In genomic region chr7:136219564-136220244, GRCm38 (mm10) we compare ENCODE assay signal across 15 mouse cellular contexts.
DNase-seq lines count a peak whose midpoint lies in the region; ATAC-seq lines count a peak whose summit lies in the region.
"Had no signal": no experiment of that assay in that cellular context is flagged by ENCODE, and none has a peak within 500 bp of the region (broad histone marks: within the 10 kb centered on the region; RNA-seq: fewer than 3 reads in every experiment).

No protein-coding gene starts in this region.

- no peak for DNase-seq in hindbrain, embryonic 10.5 days (ENCODE audit: low spot score)
- DNase-seq in hindbrain, embryonic 11.5 days (ENCODE audit: low spot score): no peak
- DNase-seq in embryo, embryonic 9.5 days (ENCODE audit: extremely low spot score): peak; percentile 27
- no peak for DNase-seq in hindbrain, embryonic 14.5 days (ENCODE audit: low spot score)
- no peak for DNase-seq in midbrain, embryonic 10.5 days (ENCODE audit: low spot score)
- DNase-seq in urinary bladder, postnatal 4 days (ENCODE audit: low spot score in 2 of 2): no peak
- DNase-seq in spleen, adult 18-20 months: no peak
- DNase-seq in heart, postnatal 10 days: no peak
- DNase-seq: cerebellum, postnatal 10 days; gastrocnemius, postnatal 25 days; right cerebral cortex, adult 18-20 months; thymus, postnatal 25 days had no signal

- H3K4me2 ChIP-seq in hindbrain, embryonic 11.5 days (replicated peaks; ENCODE audit: low read depth, low read length): no peak overlapping the region
- no peak overlapping the region; the same call in 1 of the 2 replicates for H3K4me2 ChIP-seq in hindbrain, embryonic 14.5 days (replicated peaks)
- H3K4me2 ChIP-seq: heart, embryonic 15.5 days had no signal

- WGBS in hindbrain, embryonic 10.5 days: 46% methylated on average over 14 of the region's 14 CpGs
- WGBS in hindbrain, embryonic 11.5 days: 43% methylated on average over 14 of the region's 14 CpGs
- WGBS in hindbrain, embryonic 14.5 days: 39% methylated on average over 14 of the region's 14 CpGs
- 45% methylated on average over 14 of the region's 14 CpGs for whole genome bisulfite sequencing in midbrain, embryonic 10.5 days

- peaks cover 21% of the 10 kb centered on the region for H3K27me3 ChIP-seq in hindbrain, embryonic 10.5 days (ENCODE audit: insufficient read depth, poor library complexity, severe bottlenecking)
- H3K27me3 ChIP-seq in hindbrain, embryonic 11.5 days (ENCODE audit: control insufficient read depth, insufficient read depth, low read length): no peaks in the 10 kb centered on the region; the same call in 1 of the 2 replicates
- no peaks in the 10 kb centered on the region for H3K27me3 ChIP-seq in hindbrain, embryonic 14.5 days (ENCODE audit: control insufficient read depth, insufficient read depth, low read length)
- H3K27me3 ChIP-seq in midbrain, embryonic 10.5 days (ENCODE audit: low read depth, poor library complexity, severe bottlenecking): peaks cover 24% of the 10 kb centered on the region
- H3K27me3 ChIP-seq: neural tube, embryonic 12.5 days had no signal

- H3K27ac ChIP-seq in hindbrain, embryonic 10.5 days: peak overlapping the region; percentile 87
- no peak overlapping the region for H3K27ac ChIP-seq in hindbrain, embryonic 11.5 days (ENCODE audit: low read depth, low read length)
- peak overlapping the region; percentile 73; the same call in 1 of the 2 replicates for H3K27ac ChIP-seq in hindbrain, embryonic 14.5 days
- peak overlapping the region; percentile 88 for H3K27ac ChIP-seq in midbrain, embryonic 10.5 days (replicated peaks)
- H3K27ac ChIP-seq: heart, embryonic 15.5 days; neural tube, embryonic 12.5 days had no signal

- no peak overlapping the region for H3K9ac ChIP-seq in hindbrain, embryonic 11.5 days (ENCODE audit: low read depth, low read length)
- H3K9ac ChIP-seq in hindbrain, embryonic 14.5 days: no peak overlapping the region
- H3K9ac ChIP-seq: heart, embryonic 15.5 days; neural tube, embryonic 12.5 days had no signal

- no peak overlapping the region for H3K4me3 ChIP-seq in hindbrain, embryonic 10.5 days
- no peak overlapping the region for H3K4me3 ChIP-seq in hindbrain, embryonic 11.5 days (ENCODE audit: low read depth, low read length)
- H3K4me3 ChIP-seq in hindbrain, embryonic 14.5 days (replicated peaks; ENCODE audit: low read length): no peak overlapping the region
- no peak overlapping the region for H3K4me3 ChIP-seq in midbrain, embryonic 10.5 days
- H3K4me3 ChIP-seq: erythroblast, embryonic 14.5 days; heart, embryonic 15.5 days; neural tube, embryonic 12.5 days had no signal

- ATAC-seq in hindbrain, embryonic 11.5 days (ENCODE audit: low FRiP score): no peak
- 0 out of 2 replicates have a peak, but pooled peaks have one; percentile 14 for ATAC-seq in hindbrain, embryonic 14.5 days (ENCODE audit: low FRiP score)

- intact Hi-C loops in heart, postnatal 10 days (cut with DNase I): no loop called here

- peaks cover 34% of the 10 kb centered on the region for H3K4me1 ChIP-seq in hindbrain, embryonic 10.5 days (replicated peaks)
- H3K4me1 ChIP-seq in hindbrain, embryonic 11.5 days (replicated peaks; ENCODE audit: control insufficient read depth, insufficient read depth, low read length): peaks cover 10% of the 10 kb centered on the region; the same call in 1 of the 2 replicates
- H3K4me1 ChIP-seq in hindbrain, embryonic 14.5 days (replicated peaks; ENCODE audit: control insufficient read depth, insufficient read depth, low read length): peaks cover 26% of the 10 kb centered on the region
- H3K4me1 ChIP-seq in midbrain, embryonic 10.5 days: peaks cover 40% of the 10 kb centered on the region

- no peaks in the 10 kb centered on the region for H3K9me3 ChIP-seq in hindbrain, embryonic 10.5 days
- no peaks in the 10 kb centered on the region for H3K9me3 ChIP-seq in hindbrain, embryonic 11.5 days (ENCODE audit: control insufficient read depth, low read length)
- no peaks in the 10 kb centered on the region for H3K9me3 ChIP-seq in hindbrain, embryonic 14.5 days (ENCODE audit: control insufficient read depth, low read length)
- no peaks in the 10 kb centered on the region for H3K9me3 ChIP-seq in midbrain, embryonic 10.5 days (replicated peaks)
- H3K9me3 ChIP-seq: heart, embryonic 15.5 days; neural tube, embryonic 12.5 days had no signal

- H3K36me3 ChIP-seq in hindbrain, embryonic 10.5 days: no peaks in the 10 kb centered on the region
- no peaks in the 10 kb centered on the region for H3K36me3 ChIP-seq in hindbrain, embryonic 11.5 days (ENCODE audit: control insufficient read depth, insufficient read depth, low read length)
- H3K36me3 ChIP-seq in hindbrain, embryonic 14.5 days (replicated peaks; ENCODE audit: control insufficient read depth, insufficient read depth): no peaks in the 10 kb centered on the region
- no peaks in the 10 kb centered on the region for H3K36me3 ChIP-seq in midbrain, embryonic 10.5 days
- H3K36me3 ChIP-seq: heart, embryonic 15.5 days; neural tube, embryonic 12.5 days had no signal
